Mouse (Mus musculus): ENCODE data around the gene Tnfsf14. TPM values are rescaled to one million over a fixed set of nuclear protein-coding genes. Genes with fewer than 3 reads are reported as not detected.

Tnfsf14 gene
- polyA plus RNA-seq, 1 experiment from 2014 or later: 1.9 TPM

DNA sequence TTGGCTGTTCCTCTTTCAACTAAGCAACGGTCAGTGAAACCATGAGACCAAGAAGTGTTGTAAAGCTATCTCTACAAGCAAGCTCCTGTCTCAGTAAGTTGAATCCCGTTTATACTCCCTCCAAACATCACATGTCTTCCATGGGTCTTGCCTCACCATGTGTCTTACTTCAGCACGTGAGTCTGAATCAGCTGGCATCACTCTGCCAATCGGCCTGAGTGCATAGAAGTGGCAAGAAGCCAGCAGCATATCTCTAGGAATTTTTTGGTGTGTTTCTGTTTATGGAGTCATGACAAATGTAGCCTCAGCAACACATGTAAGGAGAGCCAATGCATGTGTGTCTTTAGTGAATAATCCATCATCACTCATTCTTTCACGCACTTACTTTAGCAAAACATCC lies 21.6 kb downstream of the Tnfsf14 start:
- DNase-seq (no peak), ATAC-seq (no peak)
- Histone ChIP-seq H3K9me3 (ENCODE audit: low read length) (no peaks in the 10 kb centered on the region), H3K36me3 (replicated peaks; ENCODE audit: insufficient read depth, low read length) (no peaks in the 10 kb centered on the region), H3K4me2 (ENCODE audit: low read depth, low read length) (no peak overlapping the region), H3K27me3 (ENCODE audit: insufficient read depth, low read length) (no peaks in the 10 kb centered on the region), H3K27ac (ENCODE audit: low read depth) (no peak overlapping the region), H3K4me3 (ENCODE audit: low read depth, low read length) (no peak overlapping the region), H3K9ac (replicated peaks) (no peak overlapping the region), H3K4me1 (ENCODE audit: insufficient read depth) (no peaks in the 10 kb centered on the region)
- 63% methylated on average over 5 of the region's 5 CpGs for WGBS (ENCODE audit: insufficient replicate concordance)
- no peak for TF ChIP-seq EP300 (IDR thresholded peaks at IDR 0.05; ENCODE audit: low read depth)
- no peak for TF ChIP-seq CTCF (IDR thresholded peaks at IDR 0.05; ENCODE audit: low read depth)

- ATAC-seq (no peak), DNase-seq (no peak)
- Histone ChIP-seq H3K36me3 (replicated peaks; ENCODE audit: insufficient read depth, low read length) (no peaks in the 10 kb centered on the region), H3K4me2 (ENCODE audit: low read depth, low read length) (no peak overlapping the region), H3K4me1 (ENCODE audit: insufficient read depth) (no peaks in the 10 kb centered on the region), H3K4me3 (ENCODE audit: low read depth, low read length) (no peak overlapping the region), H3K9me3 (ENCODE audit: low read length) (no peaks in the 10 kb centered on the region), H3K9ac (replicated peaks) (no peak overlapping the region), H3K27ac (ENCODE audit: low read depth) (no peak overlapping the region), H3K27me3 (ENCODE audit: insufficient read depth, low read length) (no peaks in the 10 kb centered on the region)
- WGBS (ENCODE audit: insufficient replicate concordance): 42% methylated on average over 5 of the region's 5 CpGs
- TF ChIP-seq EP300 (IDR thresholded peaks at IDR 0.05; ENCODE audit: low read depth): no peak
Observed at GRCm38 (mm10) chr17:57170616-57171260, 23.2 kb downstream of the Tnfsf14 start.

DNA sequence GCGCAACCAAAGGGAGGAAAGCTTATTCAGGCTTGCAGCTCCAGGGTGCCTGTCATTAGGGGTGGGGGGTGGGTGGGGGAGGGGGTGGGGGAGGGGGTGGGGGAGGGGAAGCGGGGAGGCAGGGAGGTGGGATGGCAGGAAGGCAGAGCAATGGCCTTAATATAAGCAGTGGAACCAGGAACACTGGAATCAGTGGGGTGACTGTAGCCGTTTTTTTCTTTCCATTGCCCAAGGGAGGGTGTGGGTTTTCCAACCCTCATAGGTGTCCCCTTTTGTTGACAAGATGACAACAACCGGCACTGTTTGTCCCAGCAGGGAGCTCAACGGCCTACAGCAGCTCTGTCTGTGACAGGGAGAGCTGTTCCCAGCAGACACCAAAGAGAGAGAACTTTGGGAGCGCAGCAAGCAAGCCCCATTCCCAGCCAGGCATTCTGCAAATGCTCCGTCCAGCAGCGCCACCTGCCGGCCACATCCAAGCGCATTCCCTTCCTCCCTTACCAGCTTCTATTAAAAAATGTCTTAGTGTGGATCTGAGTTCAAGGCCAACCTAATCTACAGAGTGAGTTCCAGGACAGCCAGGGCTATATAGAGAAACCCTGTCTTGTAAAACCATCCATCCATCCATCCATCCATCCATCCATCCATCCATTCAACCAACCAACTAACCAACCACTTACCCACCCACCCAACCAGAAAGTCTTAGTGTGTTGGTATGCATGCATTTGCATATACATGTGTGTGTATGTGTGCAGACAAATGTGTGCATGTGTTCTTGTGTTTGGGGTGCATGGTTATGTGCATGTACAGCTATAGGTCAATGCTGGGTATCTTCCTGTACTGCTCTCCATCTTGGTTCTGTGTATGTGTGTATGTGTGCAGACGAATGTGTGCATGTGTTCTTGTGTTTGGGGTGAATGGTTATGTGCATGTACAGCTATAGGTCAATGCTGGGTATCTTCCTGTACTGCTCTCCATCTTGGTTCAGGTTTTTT lies 26.9 kb downstream of the Tnfsf14 start:
- no peaks in the 10 kb centered on the region for H3K36me3 ChIP-seq (replicated peaks; ENCODE audit: insufficient read depth, low read length)
- H3K27me3 ChIP-seq (ENCODE audit: insufficient read depth, low read length): no peaks in the 10 kb centered on the region
- H3K4me1 ChIP-seq (ENCODE audit: insufficient read depth): no peaks in the 10 kb centered on the region
- H3K9ac ChIP-seq (replicated peaks): no peak overlapping the region
- WGBS (ENCODE audit: insufficient replicate concordance): 18% methylated on average over 10 of the region's 11 CpGs
- no peak overlapping the region for H3K4me2 ChIP-seq (ENCODE audit: low read depth, low read length)
- peak; percentile 65 for ATAC-seq
- TF ChIP-seq EP300 (IDR thresholded peaks at IDR 0.05; ENCODE audit: low read depth) (no peak), CTCF (IDR thresholded peaks at IDR 0.05; ENCODE audit: low read depth) (peak; percentile 93)
- H3K9me3 ChIP-seq (ENCODE audit: low read length): no peaks in the 10 kb centered on the region
- no peak overlapping the region for H3K4me3 ChIP-seq (ENCODE audit: low read depth, low read length)
- peak; percentile 90 for DNase-seq
- H3K27ac ChIP-seq (ENCODE audit: low read depth): no peak overlapping the region

GRCm38 (mm10) chr17:57153787-57154186 lies 40.2 kb downstream of the Tnfsf14 start:
- TF ChIP-seq EP300 (IDR thresholded peaks at IDR 0.05; ENCODE audit: low read depth): no peak
- no peak for TF ChIP-seq CTCF (IDR thresholded peaks at IDR 0.05; ENCODE audit: low read depth)
- Histone ChIP-seq H3K27me3 (ENCODE audit: insufficient read depth, low read length) (peaks cover 23% of the 10 kb centered on the region), H3K9me3 (ENCODE audit: low read length) (0 out of 2 replicates have a peak, but pooled peaks cover 5% of the 10 kb centered on the region), H3K27ac (ENCODE audit: low read depth) (no peak overlapping the region), H3K4me1 (ENCODE audit: insufficient read depth) (no peaks in the 10 kb centered on the region), H3K4me2 (ENCODE audit: low read depth, low read length) (no peak overlapping the region), H3K9ac (replicated peaks) (no peak overlapping the region), H3K4me3 (ENCODE audit: low read depth, low read length) (no peak overlapping the region), H3K36me3 (replicated peaks; ENCODE audit: insufficient read depth, low read length) (no peaks in the 10 kb centered on the region)
- ATAC-seq: no peak
- DNase-seq: no peak
- WGBS (ENCODE audit: insufficient replicate concordance): 74% methylated on average over 4 of the region's 4 CpGs

DNA sequence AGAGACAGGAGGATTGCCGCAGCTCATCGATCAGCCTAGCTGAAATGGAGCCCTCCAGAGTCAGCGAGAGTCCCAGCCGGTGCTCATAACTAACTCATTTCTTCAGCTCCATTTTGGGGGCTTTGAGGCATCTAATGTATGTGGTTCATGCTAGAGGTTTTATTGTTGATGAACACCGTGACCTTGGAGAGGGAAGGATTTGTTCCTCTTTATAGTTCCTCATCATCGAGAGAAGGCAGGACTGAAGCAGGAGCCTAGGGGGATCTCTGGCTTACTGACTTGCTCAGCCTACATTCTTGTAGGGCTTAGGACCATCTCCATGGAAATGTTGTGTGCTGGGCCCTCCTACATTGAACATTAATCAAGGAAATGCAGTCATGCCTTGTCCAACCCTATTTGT lies 41.0 kb downstream of the Tnfsf14 start:
- no peaks in the 10 kb centered on the region for H3K4me1 ChIP-seq (ENCODE audit: insufficient read depth)
- WGBS (ENCODE audit: insufficient replicate concordance): 72% methylated on average over 6 of the region's 6 CpGs
- no peak overlapping the region for H3K4me3 ChIP-seq (ENCODE audit: low read depth, low read length)
- 0 out of 2 replicates have a peak, but pooled peaks cover 5% of the 10 kb centered on the region for H3K9me3 ChIP-seq (ENCODE audit: low read length)
- DNase-seq (no peak), ATAC-seq (no peak)
- H3K4me2 ChIP-seq (ENCODE audit: low read depth, low read length): no peak overlapping the region
- H3K36me3 ChIP-seq (replicated peaks; ENCODE audit: insufficient read depth, low read length): no peaks in the 10 kb centered on the region
- TF ChIP-seq EP300 (IDR thresholded peaks at IDR 0.05; ENCODE audit: low read depth) (no peak), CTCF (IDR thresholded peaks at IDR 0.05; ENCODE audit: low read depth) (no peak)
- no peak overlapping the region for H3K27ac ChIP-seq (ENCODE audit: low read depth)
- H3K27me3 ChIP-seq (ENCODE audit: insufficient read depth, low read length): peaks cover 31% of the 10 kb centered on the region
- H3K9ac ChIP-seq (replicated peaks): no peak overlapping the region

Measured in liver, postnatal 0 days (tissue).